Mouse (Mus musculus) lung, adult 2 months (tissue): ENCODE results near the gene Napa.

Source experiments
- CTCF ChIP-seq: fragments of 200-500 bp; IDR thresholded peaks from 2 replicates; pipeline ENCODE4 v1.5.1; 2011; ENCODE audit warnings: mild to moderate bottlenecking, low read length, control low read depth; ENCODE audit not compliant: insufficient read depth
- POLR2A ChIP-seq: fragments of 200-500 bp; IDR thresholded peaks from 2 replicates; pipeline ENCODE4 v1.6.1; 2011; ENCODE audit warnings: low read depth, mild to moderate bottlenecking, control low read depth, low read length, borderline replicate concordance; ENCODE audit errors: extremely low read depth

DNA sequence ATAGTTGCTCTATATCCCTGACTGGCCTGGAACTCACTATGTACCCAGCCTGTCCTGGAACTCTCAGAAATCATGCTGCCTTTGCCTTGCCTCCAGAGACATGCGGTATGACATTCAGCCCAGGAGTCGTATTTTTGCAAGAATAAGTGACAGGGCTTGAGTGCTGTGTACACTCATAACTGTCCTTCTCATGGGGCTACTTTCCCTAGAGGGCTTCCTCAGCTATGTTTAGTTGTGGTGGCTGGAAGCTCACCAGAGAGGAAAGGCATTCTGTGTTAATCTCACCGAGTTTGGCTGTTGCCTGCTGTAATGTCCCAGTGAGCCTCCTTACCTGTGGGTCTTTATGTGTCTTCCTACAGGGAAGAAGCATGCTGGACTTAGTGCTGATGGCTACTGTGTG is 3.7 kb upstream of the Napa start:
- TF ChIP-seq CTCF (no peak), POLR2A (no peak)
